Mouse (Mus musculus) urinary bladder, adult 18-20 months (tissue): ENCODE results near the gene Tgfbrap1.

Source experiments
- DNase-seq, 2 experiments: peaks; one replicate each; pipeline ENCODE4 v3.0.0; 2022; ENCODE audit warnings: low spot score in 2 of 2, mixed read lengths in 2 of 2

Gene Tgfbrap1

DNA sequence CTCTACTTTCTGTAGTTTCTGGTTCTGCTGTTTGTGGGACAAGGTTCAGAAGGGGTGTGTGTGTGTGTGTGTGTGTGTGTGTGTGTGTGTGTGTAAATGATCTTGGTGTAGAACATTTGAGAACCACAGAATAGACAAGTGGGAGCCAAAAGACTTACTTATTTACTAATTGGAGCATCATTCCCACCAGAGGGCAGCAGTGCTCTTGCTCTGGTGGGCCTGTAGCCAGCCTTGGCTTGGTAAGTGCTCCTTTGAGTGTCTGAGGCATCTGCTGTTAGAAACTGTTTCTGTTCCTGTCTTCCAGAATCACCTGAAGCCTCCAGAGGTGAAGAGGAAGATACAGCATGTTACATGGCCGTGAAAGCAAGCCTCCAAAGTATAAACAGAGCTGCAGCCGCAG lies 14.4 kb upstream of the Tgfbrap1 start:
- peak in 1 of 2 experiments; percentile 11 for DNase-seq

DNA sequence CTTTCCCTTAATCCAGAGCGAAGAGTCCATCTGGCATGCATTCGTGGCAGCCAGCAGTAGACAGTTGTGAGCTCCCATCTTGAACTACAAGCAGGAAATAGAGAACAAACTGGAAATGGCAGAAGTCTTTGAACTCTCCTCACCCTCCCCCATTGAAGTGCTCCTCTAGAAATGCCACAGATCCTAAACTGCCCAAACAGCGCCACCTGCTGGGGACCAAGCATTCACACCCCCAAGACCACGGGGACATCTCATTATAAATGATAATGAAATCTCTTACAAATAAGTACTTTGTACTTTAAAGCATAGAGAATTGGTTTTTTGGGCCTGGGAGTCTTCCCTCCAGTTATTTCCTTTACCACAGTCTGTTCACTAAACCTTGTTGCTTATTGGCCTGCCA lies 12.1 kb upstream of the Tgfbrap1 start:
- peak in 1 of 2 experiments; percentile 25 for DNase-seq

DNA sequence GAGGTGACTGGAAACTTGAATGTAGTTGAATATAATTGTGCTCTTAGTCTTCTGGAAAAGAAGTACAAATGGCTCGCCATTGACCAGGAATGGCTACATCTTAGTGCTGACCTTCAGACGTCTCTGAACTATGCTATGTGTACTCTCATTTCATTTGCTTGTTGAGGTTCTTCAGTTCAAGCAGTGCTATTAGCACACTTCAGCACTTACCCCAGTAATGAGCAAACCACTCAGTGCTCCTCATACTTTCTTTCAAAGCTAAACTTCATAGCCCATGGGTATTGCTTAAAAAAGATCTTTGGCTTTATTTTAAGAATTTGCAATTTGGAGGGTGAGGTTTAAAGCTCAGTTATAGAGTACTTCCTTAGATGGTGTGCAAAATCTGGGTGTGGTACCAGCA lies 10.3 kb upstream of the Tgfbrap1 start:
- no peak for DNase-seq

GRCm38 (mm10) chr1:43094206-43094605 lies 4.2 kb downstream of the Tgfbrap1 start:
- no peak for DNase-seq

DNA sequence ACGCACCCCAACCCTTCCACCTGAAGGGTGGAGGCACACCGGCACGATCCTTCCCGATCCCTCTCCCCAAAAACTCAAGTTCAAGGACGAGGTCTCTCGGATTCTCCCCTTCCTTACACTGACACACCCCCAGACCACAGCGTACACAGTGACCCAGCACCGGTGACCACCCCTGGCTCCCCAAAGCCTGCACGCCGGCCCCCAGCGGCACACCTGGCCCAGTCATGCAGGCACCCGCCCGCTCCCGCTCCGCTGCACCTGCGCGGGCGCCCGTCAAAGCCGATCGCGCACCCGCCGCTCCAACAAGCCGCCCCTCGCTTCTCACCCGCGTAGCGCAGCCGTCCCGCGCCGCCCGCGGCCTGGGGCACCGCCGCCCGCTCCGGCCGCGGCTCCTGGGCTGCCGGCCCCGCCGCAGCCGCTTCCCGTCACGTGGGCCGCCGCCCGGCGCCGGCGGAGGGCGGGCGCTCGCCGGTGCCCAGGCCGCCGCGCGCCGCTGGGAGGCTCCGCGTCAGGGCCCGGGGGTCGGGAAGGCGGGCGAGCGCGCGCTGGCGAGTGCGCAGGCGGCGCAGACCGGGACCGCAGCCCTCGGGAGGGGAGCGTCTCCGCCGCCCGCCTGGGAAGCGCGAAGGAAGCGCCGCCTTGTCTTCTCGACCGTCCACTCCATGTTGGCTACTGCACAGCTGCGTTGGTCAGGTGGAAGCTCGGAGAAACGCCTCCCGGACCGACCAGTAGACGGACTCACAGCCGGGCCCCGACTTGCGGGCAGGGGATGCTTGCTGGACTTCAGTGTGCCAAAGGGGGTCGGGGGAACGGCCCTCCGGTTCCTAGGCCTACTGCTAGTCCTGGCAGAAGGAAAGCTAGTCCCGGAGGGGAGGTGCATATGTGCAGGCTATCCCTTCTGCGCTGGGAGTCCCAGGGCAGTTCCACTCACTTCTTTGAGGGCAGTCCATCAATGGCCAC lies 6.1 kb downstream of the Tgfbrap1 start:
- peak; percentile 53 to 79 for DNase-seq

- peak in 1 of 2 experiments; percentile 8 for DNase-seq
Observed at GRCm38 (mm10) chr1:43091306-43092055, 7.0 kb downstream of the Tgfbrap1 start.

DNA sequence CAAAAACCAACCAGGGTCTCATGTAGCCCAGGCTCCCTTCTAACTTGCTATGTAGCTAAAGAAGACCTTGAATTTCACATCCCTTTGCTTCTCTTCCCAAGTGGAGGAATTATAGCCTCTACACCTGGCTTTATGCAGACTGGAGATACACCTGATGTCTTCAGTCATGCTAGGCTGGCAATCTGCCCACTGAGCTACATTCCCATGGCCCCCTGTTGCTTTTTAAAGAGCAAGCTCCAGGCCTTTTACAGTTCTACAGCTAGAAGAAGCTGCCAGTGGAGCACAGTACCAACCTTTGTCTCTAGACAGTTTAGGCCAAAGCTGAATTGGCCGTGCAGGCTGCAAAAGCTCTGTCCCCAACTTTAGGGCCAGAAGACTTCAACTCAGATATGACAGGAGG lies 8.0 kb downstream of the Tgfbrap1 start:
- DNase-seq, result no peak

GRCm38 (mm10) chr1:43082946-43083345 lies 15.5 kb downstream of the Tgfbrap1 start:
- no peak for DNase-seq

GRCm38 (mm10) chr1:43078124-43078523 lies 20.3 kb downstream of the Tgfbrap1 start:
- DNase-seq, result no peak

- DNase-seq, result no peak
Observed at GRCm38 (mm10) chr1:43074791-43075190, 23.6 kb downstream of the Tgfbrap1 start.

- no peak for DNase-seq
Observed at GRCm38 (mm10) chr1:43072561-43072960, 25.9 kb downstream of the Tgfbrap1 start.

GRCm38 (mm10) chr1:43072028-43072427 lies 26.4 kb downstream of the Tgfbrap1 start:
- no peak for DNase-seq

DNA sequence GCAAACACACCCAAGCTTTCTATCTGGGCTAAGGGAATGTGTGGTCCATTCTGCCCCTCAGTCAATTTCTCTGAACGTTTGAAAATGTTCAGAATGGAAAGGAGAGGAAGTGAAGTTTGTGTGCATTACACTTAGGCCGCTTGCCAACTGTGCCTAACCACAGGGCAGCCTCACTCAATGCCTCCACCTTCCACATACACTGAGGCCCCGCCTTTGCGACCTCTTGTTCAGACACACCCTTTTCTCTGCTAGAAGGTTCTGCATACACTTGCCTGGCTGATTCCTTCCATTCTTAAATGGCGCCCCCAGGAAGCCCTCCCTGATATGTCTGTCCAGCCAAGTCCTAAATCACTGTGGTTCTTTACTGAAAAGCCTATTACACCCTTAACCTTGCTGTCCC lies 27.7 kb downstream of the Tgfbrap1 start:
- DNase-seq, result no peak

- DNase-seq, result no peak
Observed at GRCm38 (mm10) chr1:43067551-43067950, 30.9 kb downstream of the Tgfbrap1 start.

DNA sequence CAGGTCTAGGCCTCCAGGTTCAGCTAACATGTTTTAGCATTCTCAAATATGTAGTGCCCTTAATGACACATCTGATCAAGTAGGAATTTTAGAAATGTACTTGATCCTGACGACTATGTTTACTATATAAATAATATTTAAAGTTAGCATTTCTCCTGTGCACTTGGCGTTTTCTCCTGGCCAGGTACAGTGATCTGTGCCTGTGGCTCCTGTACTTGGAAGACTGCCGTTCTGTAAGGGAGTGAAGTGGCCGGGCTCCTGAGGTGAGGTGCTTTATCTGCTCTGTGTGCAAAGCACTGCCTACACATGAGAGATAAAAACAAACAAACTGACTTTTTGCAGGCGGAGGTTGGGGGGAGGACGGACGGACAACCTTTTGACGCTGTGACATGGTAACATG lies 31.9 kb downstream of the Tgfbrap1 start:
- DNase-seq, result no peak

DNA sequence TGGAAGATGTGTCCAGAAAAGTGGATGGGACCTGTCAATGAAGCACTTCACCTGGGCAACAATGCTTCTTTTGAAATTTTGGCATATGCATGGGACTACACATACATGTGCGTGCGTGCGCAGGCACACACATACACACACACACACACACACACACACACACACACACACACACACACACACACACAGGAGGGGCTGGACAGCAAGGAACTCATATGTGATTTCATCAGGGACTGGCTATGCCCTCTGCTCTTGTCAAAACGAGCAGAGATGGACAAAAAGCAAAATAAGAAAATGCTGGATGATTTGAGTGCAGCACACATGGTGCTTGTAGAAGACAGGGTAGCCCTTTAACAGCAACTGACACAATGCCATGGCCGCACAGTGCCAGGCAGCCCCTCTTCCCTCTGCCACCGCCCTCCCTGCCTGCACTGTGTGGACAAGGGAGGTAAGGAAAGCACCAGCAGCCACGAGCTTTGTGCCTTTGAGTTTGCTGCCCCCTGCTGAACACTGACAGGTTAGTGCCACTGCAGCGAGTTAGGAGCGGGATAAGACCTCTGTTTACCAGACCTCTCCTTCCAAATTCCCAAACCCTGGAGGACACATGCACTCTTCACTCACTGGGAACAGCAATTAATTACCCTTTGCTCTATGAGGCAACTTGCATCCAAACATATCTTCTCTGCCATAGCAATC lies 32.7 kb downstream of the Tgfbrap1 start:
- DNase-seq, result no peak

- no peak for DNase-seq
Observed at GRCm38 (mm10) chr1:43051903-43052302, 46.5 kb downstream of the Tgfbrap1 start.

DNA sequence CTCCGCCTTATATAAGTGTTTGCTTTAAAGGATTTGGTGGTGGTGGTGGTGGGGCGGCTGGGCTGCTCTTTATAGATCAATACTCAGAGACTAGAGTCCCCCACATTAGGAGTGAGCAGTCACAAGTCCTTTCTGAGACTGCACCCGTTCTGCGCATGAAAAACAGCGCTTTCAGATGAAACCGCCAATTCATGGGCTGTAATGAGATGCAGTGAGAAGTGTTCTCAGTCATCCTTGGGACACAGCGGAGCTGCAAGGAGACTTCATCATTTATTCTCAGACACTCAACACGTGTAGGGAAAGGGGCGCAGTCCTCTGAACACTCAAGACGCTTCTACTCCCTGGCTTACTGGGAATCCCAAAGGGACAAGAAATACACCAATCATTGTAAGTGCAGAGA lies 50.6 kb downstream of the Tgfbrap1 start:
- no peak for DNase-seq

DNA sequence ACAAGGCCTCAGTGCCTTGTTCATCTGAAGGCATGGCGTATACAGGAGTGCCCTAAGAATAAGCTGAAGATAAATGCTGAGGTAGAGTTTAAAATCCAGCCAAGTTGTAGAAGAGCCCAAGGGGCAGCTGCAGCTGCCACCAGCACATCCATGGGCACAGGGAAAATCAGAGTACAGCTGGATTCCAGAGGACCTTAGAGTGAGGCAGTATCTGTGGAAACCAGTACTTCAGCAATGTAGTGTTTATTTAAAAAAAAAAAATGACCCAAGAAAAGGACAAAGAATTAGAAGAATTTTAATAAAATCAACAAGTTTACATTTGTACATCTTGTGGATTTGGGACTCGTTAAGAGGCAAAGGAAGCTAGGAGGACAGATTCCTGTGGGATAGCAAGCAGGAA lies 51.4 kb downstream of the Tgfbrap1 start:
- no peak for DNase-seq

- no peak for DNase-seq
Observed at GRCm38 (mm10) chr1:43045204-43045982, 53.0 kb downstream of the Tgfbrap1 start.

DNA sequence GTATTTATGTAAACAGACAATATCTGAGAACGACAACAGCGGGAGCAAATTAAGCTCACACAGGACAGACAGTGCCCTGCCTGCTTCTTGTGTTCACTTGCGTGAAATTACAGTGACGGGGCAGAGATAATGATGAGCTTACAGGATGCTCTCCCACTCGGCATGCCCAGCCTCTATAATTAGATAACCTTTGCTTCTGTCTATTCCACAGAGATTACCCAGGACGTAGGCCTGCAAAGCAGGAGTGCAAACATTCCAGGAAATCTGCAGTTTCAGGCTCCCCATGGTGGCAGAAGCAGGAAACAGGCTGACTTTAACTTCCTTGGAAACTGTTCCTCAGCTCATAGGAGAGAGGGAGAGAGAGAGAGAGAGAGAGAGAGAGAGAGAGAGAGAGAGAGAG lies 56.2 kb downstream of the Tgfbrap1 start:
- no peak for DNase-seq
